Mouse (Mus musculus) kidney, embryonic 15.5 days (tissue): ENCODE data around the gene Cdon. TPM values are rescaled to one million over a fixed set of nuclear protein-coding genes. Genes with fewer than 3 reads are reported as not detected.

ENCODE experiments used
- ATAC-seq: fragments of 200-750 bp; cut with Nextera tagmentation; replicated peaks from 2 replicates; pipeline ENCODE4 v1.8.0; 2017; ENCODE audit warnings: moderate TSS enrichment; ENCODE audit not compliant: low FRiP score
- H3K27ac ChIP-seq: fragments of 300-500 bp; sonication (generic); 2 replicates; pipeline ENCODE4 v1.5.1; 2015; ENCODE audit warnings: mild to moderate bottlenecking, inconsistent platforms
- H3K27me3 ChIP-seq: fragments of 300-500 bp; sonication (generic); 2 replicates; pipeline ENCODE4 v1.6.1; 2015; ENCODE audit warnings: inconsistent platforms
- H3K36me3 ChIP-seq: fragments of 300-500 bp; sonication (generic); 2 replicates; pipeline ENCODE4 v1.6.1; 2015; ENCODE audit warnings: inconsistent platforms
- H3K4me1 ChIP-seq: fragments of 300-500 bp; sonication (generic); 2 replicates; pipeline ENCODE4 v1.6.1; 2015; ENCODE audit warnings: inconsistent platforms
- H3K4me2 ChIP-seq: fragments of 300-500 bp; sonication (generic); 2 replicates; pipeline ENCODE4 v1.6.1; 2015; ENCODE audit warnings: moderate library complexity, mild to moderate bottlenecking, inconsistent platforms
- H3K4me3 ChIP-seq: fragments of 300-500 bp; sonication (generic); replicated peaks from 2 replicates; pipeline ENCODE4 v1.5.1; 2015; ENCODE audit warnings: mild to moderate bottlenecking, inconsistent platforms
- H3K9ac ChIP-seq: fragments of 300-500 bp; sonication (generic); 2 replicates; pipeline ENCODE4 v1.6.1; 2015; ENCODE audit warnings: mild to moderate bottlenecking, inconsistent platforms
- H3K9me3 ChIP-seq: fragments of 300-500 bp; sonication (generic); replicated peaks from 2 replicates; pipeline ENCODE4 v1.6.1; 2016; ENCODE audit warnings: inconsistent platforms
- WGBS: fragments of 180-500 bp; shearing (Covaris S2); methylation state at CpG from one replicate; pipeline ENCODE4 v1.1.7; 2015; ENCODE audit warnings: mixed read lengths; 5-methylcytosine and 5-hydroxymethylcytosine counted together
- polyA plus RNA-seq: library from polyadenylated mRNA; unstranded; fragments of >200 nt; fragmentation: Nextera tagmentation; extraction: Ambion mirVana; gene quantifications from 2 replicates; pipeline ENCODE4 v1.2.1, GENCODE M21; 2015

Cdon gene
- polyA plus RNA-seq = 4.0 and 4.2 TPM in 2 replicates

GRCm38 (mm10) chr9:35420805-35421719 is at the start of gene Cdon:
TSS of gene Cdon (plus strand) at chr9:35421128.
- H3K4me3 ChIP-seq = peak within 1 kb of the TSS; percentile 84
- H3K9me3 ChIP-seq = no peaks in the 10 kb centered on the region
- H3K36me3 ChIP-seq = no peaks in the 10 kb centered on the region
- H3K4me1 ChIP-seq = peaks cover 31% of the 10 kb centered on the region
- peak within 1 kb of the TSS; percentile 95 for H3K27ac ChIP-seq
- peak; percentile 97 for ATAC-seq
- WGBS = under 1% methylated on average over 79 of the region's 97 CpGs
- H3K4me2 ChIP-seq = peak within 1 kb of the TSS; percentile 84
- H3K27me3 ChIP-seq = peaks cover 14% of the 10 kb centered on the region
- peak within 1 kb of the TSS; percentile 93 for H3K9ac ChIP-seq

- Histone ChIP-seq H3K4me1 (peaks cover 21% of the 10 kb centered on the region), H3K4me2 (no peak overlapping the region), H3K9ac (no peak overlapping the region), H3K27ac (no peak overlapping the region), H3K4me3 (no peak overlapping the region), H3K27me3 (no peaks in the 10 kb centered on the region; the same call in 1 of the 2 replicates), H3K9me3 (no peaks in the 10 kb centered on the region), H3K36me3 (no peaks in the 10 kb centered on the region)
- WGBS = 26% methylated on average over 9 of the region's 9 CpGs
- peak; percentile 55 for ATAC-seq
Observed at GRCm38 (mm10) chr9:35372324-35373101, 48.4 kb upstream of the Cdon start.

- Histone ChIP-seq H3K27me3 (no peaks in the 10 kb centered on the region), H3K4me2 (no peak overlapping the region), H3K9me3 (no peaks in the 10 kb centered on the region), H3K27ac (no peak overlapping the region), H3K4me3 (no peak overlapping the region), H3K9ac (no peak overlapping the region), H3K36me3 (no peaks in the 10 kb centered on the region), H3K4me1 (0 out of 2 replicates have a peak, but pooled peaks cover under 1% of the 10 kb centered on the region)
- WGBS = 65% methylated on average over 2 of the region's 2 CpGs
- ATAC-seq = no peak
Observed at GRCm38 (mm10) chr9:35377916-35378315, 43.0 kb upstream of the Cdon start.

GRCm38 (mm10) chr9:35378991-35379390 is 41.9 kb upstream of the Cdon start:
- WGBS = 66% methylated on average over 3 of the region's 3 CpGs
- Histone ChIP-seq H3K27ac (no peak overlapping the region), H3K4me2 (no peak overlapping the region), H3K4me1 (no peaks in the 10 kb centered on the region), H3K27me3 (no peaks in the 10 kb centered on the region), H3K9me3 (no peaks in the 10 kb centered on the region), H3K4me3 (no peak overlapping the region), H3K36me3 (no peaks in the 10 kb centered on the region), H3K9ac (no peak overlapping the region)
- ATAC-seq = no peak

- no peaks in the 10 kb centered on the region for H3K9me3 ChIP-seq
- H3K4me2 ChIP-seq = no peak overlapping the region
- H3K9ac ChIP-seq = no peak overlapping the region
- no peak overlapping the region for H3K27ac ChIP-seq
- H3K27me3 ChIP-seq = peaks cover 27% of the 10 kb centered on the region
- H3K4me1 ChIP-seq = 0 out of 2 replicates have a peak, but pooled peaks cover 5% of the 10 kb centered on the region
- H3K4me3 ChIP-seq = no peak overlapping the region
- no peak for ATAC-seq
- 71% methylated on average over 7 of the region's 7 CpGs for WGBS
- no peaks in the 10 kb centered on the region for H3K36me3 ChIP-seq
Observed at GRCm38 (mm10) chr9:35399896-35400295, 21.0 kb upstream of the Cdon start.

- H3K27me3 ChIP-seq = peaks cover 27% of the 10 kb centered on the region
- H3K4me3 ChIP-seq = no peak overlapping the region
- H3K4me1 ChIP-seq = 0 out of 2 replicates have a peak, but pooled peaks cover 10% of the 10 kb centered on the region
- H3K9me3 ChIP-seq = no peaks in the 10 kb centered on the region
- 8% methylated on average over 7 of the region's 7 CpGs for WGBS
- no peak overlapping the region for H3K27ac ChIP-seq
- no peaks in the 10 kb centered on the region for H3K36me3 ChIP-seq
- no peak overlapping the region for H3K4me2 ChIP-seq
- no peak overlapping the region for H3K9ac ChIP-seq
- no peak for ATAC-seq
Observed at GRCm38 (mm10) chr9:35400398-35400797, 20.5 kb upstream of the Cdon start.

GRCm38 (mm10) chr9:35400831-35401230 is 20.1 kb upstream of the Cdon start:
- Histone ChIP-seq H3K9ac (no peak overlapping the region), H3K4me3 (no peak overlapping the region), H3K27ac (no peak overlapping the region), H3K9me3 (no peaks in the 10 kb centered on the region), H3K4me2 (no peak overlapping the region), H3K27me3 (peaks cover 27% of the 10 kb centered on the region), H3K4me1 (0 out of 2 replicates have a peak, but pooled peaks cover 12% of the 10 kb centered on the region), H3K36me3 (no peaks in the 10 kb centered on the region)
- no peak for ATAC-seq
- WGBS = 8% methylated on average over 9 of the region's 9 CpGs

GRCm38 (mm10) chr9:35402584-35402991 is 18.3 kb upstream of the Cdon start:
- Histone ChIP-seq H3K4me1 (0 out of 2 replicates have a peak, but pooled peaks cover 12% of the 10 kb centered on the region), H3K36me3 (no peaks in the 10 kb centered on the region), H3K9me3 (no peaks in the 10 kb centered on the region), H3K4me2 (no peak overlapping the region), H3K27me3 (peaks cover 27% of the 10 kb centered on the region), H3K9ac (no peak overlapping the region), H3K27ac (no peak overlapping the region), H3K4me3 (no peak overlapping the region)
- ATAC-seq = no peak
- 60% methylated on average over 4 of the region's 4 CpGs for WGBS

- WGBS = 73% methylated on average over 4 of the region's 4 CpGs
Observed at GRCm38 (mm10) chr9:35403490-35403889, 17.4 kb upstream of the Cdon start.

GRCm38 (mm10) chr9:35405038-35405905 is 15.7 kb upstream of the Cdon start:
- no peak overlapping the region for H3K4me3 ChIP-seq
- H3K27ac ChIP-seq = no peak overlapping the region
- peak overlapping the region; percentile 24; the same call in 1 of the 2 replicates for H3K4me2 ChIP-seq
- H3K9me3 ChIP-seq = no peaks in the 10 kb centered on the region
- no peaks in the 10 kb centered on the region for H3K36me3 ChIP-seq
- H3K9ac ChIP-seq = no peak overlapping the region
- H3K4me1 ChIP-seq = 0 out of 2 replicates have a peak, but pooled peaks cover 12% of the 10 kb centered on the region
- 17% methylated on average over 13 of the region's 13 CpGs for WGBS
- 0 out of 2 replicates have a peak, but pooled peaks have one; percentile 33 for ATAC-seq
- H3K27me3 ChIP-seq = peaks cover 22% of the 10 kb centered on the region

More at GRCm38 (mm10) chr9:35403490-35403889, 17.4 kb upstream of the Cdon start:
- ATAC-seq = no peak
- Histone ChIP-seq H3K27me3 (peaks cover 27% of the 10 kb centered on the region), H3K4me2 (no peak overlapping the region), H3K4me1 (0 out of 2 replicates have a peak, but pooled peaks cover 12% of the 10 kb centered on the region), H3K9ac (no peak overlapping the region), H3K27ac (no peak overlapping the region), H3K36me3 (no peaks in the 10 kb centered on the region), H3K9me3 (no peaks in the 10 kb centered on the region), H3K4me3 (no peak overlapping the region)
